Mouse (Mus musculus) mature B cell (primary cell): ENCODE data around the gene Serpina3g.

ENCODE experiments used
- in situ Hi-C: fragments of 300-500 bp; cut with MboI; formaldehyde crosslinking; loops from 2 replicates; pipeline ENCODE4 v1.14.3; 2019

The Serpina3g gene

GRCm38 (mm10) chr12:104279056-104279435, 43.0 kb downstream of the Serpina3g start:
- in situ Hi-C loops = no loop called here

- in situ Hi-C loops = no loop called here
These were observed 47.3 kb downstream of the Serpina3g start for GRCm38 (mm10) chr12:104283380-104283779.

GRCm38 (mm10) chr12:104288336-104288735, 52.3 kb downstream of the Serpina3g start:
- in situ Hi-C loops = no loop called here

GRCm38 (mm10) chr12:104289872-104290271, 53.8 kb downstream of the Serpina3g start:
- in situ Hi-C loops = no loop called here
